Mouse (Mus musculus) NIH3T3 (cell line): ENCODE data around the gene Tmem178b.
A peak's percentile ranks its signal among the peaks of the same experiment; 100 is the strongest.

Source experiments
- DNase-seq: peaks from one replicate; pipeline ENCODE4 v3.0.0-alpha.2; 2012; ENCODE audit warnings: low read depth

Gene Tmem178b

GRCm38 (mm10) chr6:40161381-40161780 is 288.3 kb downstream of the Tmem178b start:
- no peak for DNase-seq

GRCm38 (mm10) chr6:40173559-40173958 is 300.5 kb downstream of the Tmem178b start:
- no peak for DNase-seq

GRCm38 (mm10) chr6:40177870-40178269 is 304.8 kb downstream of the Tmem178b start:
- peak; percentile 9 for DNase-seq

- no peak for DNase-seq
These were observed 307.5 kb downstream of the Tmem178b start for GRCm38 (mm10) chr6:40180551-40180950.

GRCm38 (mm10) chr6:40200661-40201060 is 327.6 kb downstream of the Tmem178b start:
- DNase-seq, result peak; percentile 22

GRCm38 (mm10) chr6:40202602-40203001 is 329.5 kb downstream of the Tmem178b start:
- DNase-seq, result no peak

- peak; percentile 20 for DNase-seq
These were observed 332.3 kb downstream of the Tmem178b start for GRCm38 (mm10) chr6:40205380-40205779.

GRCm38 (mm10) chr6:40208014-40208413 is 334.9 kb downstream of the Tmem178b start:
- DNase-seq, result no peak

- DNase-seq, result no peak
These were observed 336.1 kb downstream of the Tmem178b start for GRCm38 (mm10) chr6:40209172-40209571.

GRCm38 (mm10) chr6:40217154-40217553 is 344.1 kb downstream of the Tmem178b start:
- DNase-seq, result no peak

GRCm38 (mm10) chr6:40217651-40218050 is 344.6 kb downstream of the Tmem178b start:
- no peak for DNase-seq

GRCm38 (mm10) chr6:40220634-40221120 is 347.6 kb downstream of the Tmem178b start:
- peak; percentile 61 for DNase-seq

GRCm38 (mm10) chr6:40225585-40226280 is 352.7 kb downstream of the Tmem178b start:
- DNase-seq, result no peak

- no peak for DNase-seq
These were observed 355.9 kb downstream of the Tmem178b start for GRCm38 (mm10) chr6:40228981-40229380.

- DNase-seq, result no peak
These were observed 356.9 kb downstream of the Tmem178b start for GRCm38 (mm10) chr6:40229985-40230384.

GRCm38 (mm10) chr6:40234066-40234465 is 361.0 kb downstream of the Tmem178b start:
- DNase-seq, result no peak

GRCm38 (mm10) chr6:40235793-40236470 is 362.9 kb downstream of the Tmem178b start:
- peak; percentile 89 for DNase-seq

GRCm38 (mm10) chr6:40236841-40237765 is 364.0 kb downstream of the Tmem178b start:
- peak; percentile 58 for DNase-seq

- DNase-seq, result no peak
These were observed 365.8 kb downstream of the Tmem178b start for GRCm38 (mm10) chr6:40238857-40239256.

- no peak for DNase-seq
These were observed 367.6 kb downstream of the Tmem178b start for GRCm38 (mm10) chr6:40240671-40241070.

- DNase-seq, result no peak
These were observed 374.4 kb downstream of the Tmem178b start for GRCm38 (mm10) chr6:40247398-40247946.

- no peak for DNase-seq
These were observed 376.9 kb downstream of the Tmem178b start for GRCm38 (mm10) chr6:40249939-40250338.
